Mouse (Mus musculus) bone marrow, adult 2 months (tissue): ENCODE results near the gene Dolk.

Experiments used
- CTCF ChIP-seq: fragments of 200-500 bp; IDR thresholded peaks from 2 replicates; pipeline ENCODE4 v1.5.1; 2011; ENCODE audit warnings: low read length, control low read depth; ENCODE audit not compliant: control insufficient read depth, insufficient read depth
- POLR2A ChIP-seq: fragments of 200-500 bp; IDR thresholded peaks from 2 replicates; pipeline ENCODE4 v1.6.1; 2011; ENCODE audit warnings: low read depth, mild to moderate bottlenecking, control low read depth, low read length, borderline replicate concordance; ENCODE audit not compliant: control insufficient read depth

- no peak for TF ChIP-seq CTCF
- TF ChIP-seq POLR2A, result no peak
Measured at GRCm38 (mm10) chr2:30309351-30309750, 23.2 kb upstream of the Dolk start.
